In the genomic region with DNA sequence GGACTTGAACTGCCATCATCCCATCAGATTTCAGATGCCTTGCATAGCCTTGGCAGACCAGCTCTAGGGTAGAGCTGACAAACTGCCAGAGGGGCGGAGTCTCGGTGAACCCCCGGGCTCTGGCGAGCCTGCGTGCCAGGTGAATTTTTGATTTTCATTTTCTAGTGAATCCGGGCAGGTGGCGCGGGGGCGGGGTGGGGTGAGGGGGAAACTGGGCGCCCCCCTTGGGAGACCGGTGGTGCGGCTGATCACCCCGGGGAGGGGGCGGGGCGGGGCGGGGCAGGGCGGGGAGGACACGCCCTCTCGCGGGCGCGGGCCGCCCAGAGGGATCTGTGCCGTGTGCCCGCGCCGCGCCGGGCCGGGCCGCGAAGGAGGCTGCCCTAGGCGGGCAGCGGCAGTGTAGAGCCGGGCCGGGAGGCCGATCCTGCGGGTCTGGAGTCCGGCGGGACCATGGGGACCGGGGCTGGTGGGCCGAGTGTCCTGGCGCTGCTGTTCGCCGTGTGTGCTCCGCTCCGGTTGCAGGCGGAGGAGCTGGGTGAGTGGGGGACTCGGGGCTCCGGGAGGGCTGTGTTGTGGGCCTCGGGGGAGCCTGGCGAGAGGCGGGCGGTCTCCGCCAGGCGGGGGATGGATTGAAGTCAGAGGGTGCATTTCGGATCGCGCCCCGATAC, we compare ENCODE assay signal across 8 mouse cellular contexts. TPM values are rescaled to one million over a fixed set of nuclear protein-coding genes. Genes with fewer than 3 reads are reported as not detected.
DNase-seq lines count a peak whose midpoint lies in the region; ATAC-seq and TF ChIP-seq lines count a peak whose summit lies in the region.

TSS of gene Dcbld1 (plus strand) at position 319 of the 668 bp plus-strand sequence.

- TF ChIP-seq POLR2A in CH12.LX (IDR thresholded peaks at IDR 0.05; ENCODE audit: low read depth, low read length) = peak; percentile 32; the same call in 1 of the 2 replicates

- in situ Hi-C loops in CH12.LX (cut with MboI; ENCODE audit: low pct_ligation_motif_present, low pct_unique_long_range_greater_than_20kb, low sequenced_read_pairs) = loop anchor here (5.0 kb wide), 1 partner anchor 154 kb away; the partner anchor contains the start of gene Nepn

- H3K27ac ChIP-seq in CH12.LX (ENCODE audit: insufficient read depth, low read depth) = no peak within 1 kb of the TSS
- peak within 1 kb of the TSS; percentile 76 for H3K27ac ChIP-seq in forebrain, embryonic 14.5 days (ENCODE audit: low read depth, low read length)

- TF ChIP-seq EP300 in CH12.LX (IDR thresholded peaks at IDR 0.05; ENCODE audit: low read length) = no peak

- no peaks in the 10 kb centered on the region for H3K36me3 ChIP-seq in CH12.LX (replicated peaks in 1 of 2; ENCODE audit: control insufficient read depth in 1 of 2, insufficient read depth in 1 of 2, low read length in 1 of 2)
- no peaks in the 10 kb centered on the region for H3K36me3 ChIP-seq in forebrain, embryonic 14.5 days (ENCODE audit: control insufficient read depth, insufficient read depth, low read length)

- intact Hi-C loops in heart, postnatal 14 days (cut with DNase I) = loop anchor here (2.0 to 5.0 kb wide), 3 partner anchors 41 to 149 kb away; partner anchors contain the start of gene Gopc

- H3K79me2 ChIP-seq in CH12.LX (replicated peaks; ENCODE audit: control insufficient read depth, extremely low read depth, insufficient read depth, poor library complexity, severe bottlenecking) = no peaks in the 10 kb centered on the region

- peak within 1 kb of the TSS; percentile 21; the same call in 1 of the 2 replicates for H3K9ac ChIP-seq in CH12.LX (ENCODE audit: insufficient read depth, low read depth)
- H3K9ac ChIP-seq in forebrain, embryonic 14.5 days (ENCODE audit: low read length) = peak within 1 kb of the TSS; percentile 87

- TF ChIP-seq RAD21 in CH12.LX (IDR thresholded peaks at IDR 0.05; ENCODE audit: low read depth, low read length) = no peak

- dilution Hi-C loops in CH12.LX (cut with MboI; ENCODE audit: extremely low pct_ligation_motif_present, extremely low pct_unique_long_range_greater_than_20kb, low sequenced_read_pairs) = no loop called here

- WGBS in forebrain, embryonic 14.5 days = under 1% methylated on average over 48 of the region's 60 CpGs

- ATAC-seq in forebrain, embryonic 14.5 days = peak; percentile 95
- peak; percentile 47 for ATAC-seq in neutrophil, adult 5-6 weeks (ENCODE audit: extremely low read depth, insufficient number of reproducible peaks, low FRiP score, poor library complexity, severe bottlenecking)

- peaks cover 0 to 7% of the 10 kb centered on the region in 2 experiments; a peak in 2 of 4 replicates for H3K4me1 ChIP-seq in CH12.LX (ENCODE audit: control insufficient read depth in 1 of 2, insufficient read depth in 2 of 2)
- H3K4me1 ChIP-seq in forebrain, embryonic 14.5 days (ENCODE audit: control insufficient read depth, insufficient read depth, low read length) = peaks cover 6% of the 10 kb centered on the region

- peak within 1 kb of the TSS; percentile 71 for H3K4me2 ChIP-seq in CH12.LX (ENCODE audit: insufficient read depth, low read depth, poor library complexity, severe bottlenecking)
- H3K4me2 ChIP-seq in forebrain, embryonic 14.5 days (ENCODE audit: low read length) = peak within 1 kb of the TSS; percentile 78

- H3K4me3 ChIP-seq in CH12.LX (replicated peaks in 1 of 3; ENCODE audit: low read depth in 2 of 3, low read length in 2 of 3, poor library complexity in 1 of 3) = peak within 1 kb of the TSS in 2 of 3 experiments; percentile 52 to 65
- H3K4me3 ChIP-seq in forebrain, embryonic 14.5 days (ENCODE audit: low read depth, low read length) = peak within 1 kb of the TSS; percentile 73

- no peak for TF ChIP-seq CTCF in CH12.LX (conservative IDR thresholded peaks at IDR 0.05 in 1 of 2, IDR thresholded peaks at IDR 0.05 in 1 of 2; ENCODE audit: low read depth in 2 of 2, low read length in 2 of 2)

- H3K27me3 ChIP-seq in CH12.LX (replicated peaks) = peaks cover 3% of the 10 kb centered on the region
- H3K27me3 ChIP-seq in forebrain, embryonic 14.5 days (replicated peaks; ENCODE audit: control insufficient read depth, insufficient read depth, low read length) = no peaks in the 10 kb centered on the region

- peak; percentile 41 for DNase-seq in CH12.LX (ENCODE audit: extremely low read depth)
- DNase-seq in c-Kit-positive CD71-positive TER-119-positive erythroid progenitor cells, embryonic 14.5 days (ENCODE audit: low spot score) = peak; percentile 34
- DNase-seq in forebrain, embryonic 14.5 days (ENCODE audit: low spot score) = peak; percentile 78
- peak; percentile 67 to 69 for DNase-seq in heart, postnatal 14 days
- peak; percentile 79 to 83 for DNase-seq in kidney, postnatal 4 days
- DNase-seq in lung, adult 18-20 months = peak; percentile 68 to 76
- peak; percentile 51 for DNase-seq in testis, postnatal 14 days (ENCODE audit: low spot score)

- H3K9me3 ChIP-seq in CH12.LX (replicated peaks; ENCODE audit: low read length) = no peaks in the 10 kb centered on the region
- no peaks in the 10 kb centered on the region for H3K9me3 ChIP-seq in forebrain, embryonic 14.5 days (replicated peaks; ENCODE audit: control insufficient read depth, low read length)

TF ChIP-seq in CH12.LX, 34 proteins besides CTCF, POLR2A, EP300 and RAD21:
- TF ChIP-seq ZC3H11A (IDR thresholded peaks at IDR 0.05; ENCODE audit: low read depth, low read length) = no peak
- TF ChIP-seq MAX (IDR thresholded peaks at IDR 0.05; ENCODE audit: low read length) = 0 out of 2 replicates have a peak, but pooled peaks have one; percentile 15
- no peak for TF ChIP-seq GABPA (IDR thresholded peaks at IDR 0.05; ENCODE audit: insufficient replicate concordance, low read depth, low read length)

RNA-seq across cellular contexts. Expression of gene Dcbld1, which starts in this region (rescaled TPM):
- total RNA-seq in CH12.LX (2012; rRNA removed) (0.88 and 0.93 TPM in 2 replicates), CH12.LX (2014; rRNA removed) (2.7 and 2.9 TPM in 2 replicates)
- polyA plus RNA-seq in CH12.LX (2012; ENCODE audit: insufficient read length, low read depth) = 3.5 TPM in 2 replicates
- 16.1 and 17.0 TPM in 2 replicates for polyA plus RNA-seq in forebrain, embryonic 14.5 days (2014; fragmentation: Nextera tagmentation; extraction: Ambion mirVana)
- total RNA-seq in heart, postnatal 14 days (2021) = 1 to 10 TPM; 8.0 to 8.7 TPM
- total RNA-seq in neutrophil, adult 5-6 weeks (2017) = 0.86 and 1.2 TPM in 2 replicates
